Mouse (Mus musculus): ENCODE measurements around the gene Gpr162. TPM values are rescaled to one million over a fixed set of nuclear protein-coding genes. Genes with fewer than 3 reads are reported as not detected.
"Not testable (repeated sequence)": the region's sequence is repeated elsewhere in the genome, so short reads cannot be mapped to it uniquely, and the experiment has no call there.

The Gpr162 gene
- total and polyA plus RNA-seq, 3 experiments = 0.48 to 2.0 (median 1.7) TPM

DNA sequence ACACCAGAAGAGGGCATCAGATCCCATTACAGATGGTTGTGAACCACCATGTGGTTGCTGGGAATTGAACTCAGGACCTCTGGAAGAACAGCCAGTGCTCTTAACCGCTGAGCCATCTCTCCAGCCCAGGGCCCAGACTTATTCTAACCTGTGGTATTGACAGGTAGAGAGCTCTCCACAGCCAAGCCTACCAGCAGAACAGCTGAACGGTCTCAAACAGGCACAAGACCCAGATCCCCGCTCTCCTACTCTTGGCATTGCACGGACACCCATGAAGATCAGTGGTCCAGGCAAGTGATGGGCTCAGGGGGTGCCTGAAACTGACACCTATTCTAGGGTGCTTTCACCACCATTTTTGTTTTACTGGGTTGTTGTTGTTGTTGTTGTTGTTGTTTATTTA lies 32.6 kb downstream of the Gpr162 start:
- Histone ChIP-seq H3K4me3 (replicated peaks in 1 of 3; ENCODE audit: low read depth in 2 of 3, low read length in 2 of 3, poor library complexity in 1 of 3) (peak overlapping the region in 1 of 3 experiments; percentile 19), H3K4me1 (ENCODE audit: control insufficient read depth in 1 of 2, insufficient read depth in 2 of 2) (peaks cover 3 to 58% of the 10 kb centered on the region in 2 experiments), H3K36me3 (replicated peaks in 1 of 2; ENCODE audit: control insufficient read depth in 1 of 2, insufficient read depth in 1 of 2, low read length in 1 of 2) (peaks cover 38 to 65% of the 10 kb centered on the region in 2 experiments), H3K79me2 (replicated peaks; ENCODE audit: control insufficient read depth, extremely low read depth, insufficient read depth, poor library complexity, severe bottlenecking) (peaks cover 30% of the 10 kb centered on the region)
- dilution Hi-C loops (cut with MboI; ENCODE audit: extremely low pct_ligation_motif_present, extremely low pct_unique_long_range_greater_than_20kb, low sequenced_read_pairs); H3K4me2 ChIP-seq (ENCODE audit: insufficient read depth, low read depth, poor library complexity, severe bottlenecking); H3K27ac ChIP-seq (ENCODE audit: insufficient read depth, low read depth); H3K9ac ChIP-seq (ENCODE audit: insufficient read depth, low read depth); in situ Hi-C loops (cut with MboI; ENCODE audit: low pct_ligation_motif_present, low pct_unique_long_range_greater_than_20kb, low sequenced_read_pairs); H3K9me3 ChIP-seq (replicated peaks; ENCODE audit: low read length); DNase-seq (ENCODE audit: extremely low read depth); H3K27me3 ChIP-seq (replicated peaks): not testable (repeated sequence)

DNA sequence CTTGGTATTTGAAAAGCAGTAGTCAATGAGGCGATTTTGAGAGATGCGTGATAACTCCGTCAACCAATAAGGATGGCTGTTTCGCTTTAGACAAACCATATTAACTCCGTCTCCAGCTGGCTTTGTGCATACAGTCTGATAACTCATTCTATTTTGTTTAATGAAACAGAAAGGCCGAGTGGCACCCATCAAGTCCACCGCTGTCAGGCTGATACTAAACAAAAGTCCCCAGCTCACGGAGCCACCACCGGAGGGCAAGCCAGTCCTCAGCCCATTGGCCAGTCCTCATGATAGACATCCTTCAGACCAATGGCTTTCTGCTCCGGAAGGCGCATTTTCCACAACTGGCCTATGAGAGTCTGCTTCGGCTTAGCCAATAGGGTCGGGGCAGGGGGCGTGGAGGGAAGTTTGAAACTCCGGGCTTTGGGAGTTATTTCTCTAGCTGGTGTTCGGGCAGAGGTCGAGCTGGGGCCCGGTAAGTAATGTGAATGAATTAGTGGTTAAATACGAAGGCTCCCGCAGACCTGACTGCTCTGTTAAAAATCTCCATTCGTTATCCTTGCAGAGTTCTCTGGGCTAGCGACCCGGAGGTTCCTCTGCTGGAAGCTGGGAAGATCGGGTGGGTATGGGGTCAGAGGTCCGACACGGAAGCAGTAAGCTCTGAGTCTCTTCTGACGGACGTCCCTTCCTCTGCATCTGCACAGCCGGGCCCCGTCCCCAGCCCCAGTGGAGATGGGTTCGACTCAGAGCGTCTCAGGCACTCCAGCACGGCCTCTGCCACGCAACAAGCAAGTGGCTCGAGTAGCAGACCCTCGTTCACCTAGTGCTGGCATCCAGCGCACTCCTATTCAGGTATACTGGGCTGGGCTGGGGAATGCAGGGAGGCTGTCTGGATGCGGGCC lies 33.7 kb downstream of the Gpr162 start:
- peaks cover 45 to 65% of the 10 kb centered on the region in 2 experiments for H3K36me3 ChIP-seq (replicated peaks in 1 of 2; ENCODE audit: control insufficient read depth in 1 of 2, insufficient read depth in 1 of 2, low read length in 1 of 2)
- H3K4me2 ChIP-seq (ENCODE audit: insufficient read depth, low read depth, poor library complexity, severe bottlenecking) = peak overlapping the region; percentile 53
- H3K4me3 ChIP-seq (replicated peaks in 1 of 3; ENCODE audit: low read depth in 2 of 3, low read length in 2 of 3, poor library complexity in 1 of 3) = peak overlapping the region; percentile 76 to 94 (median 85)
- peaks cover 3 to 51% of the 10 kb centered on the region in 2 experiments for H3K4me1 ChIP-seq (ENCODE audit: control insufficient read depth in 1 of 2, insufficient read depth in 2 of 2)
- TF ChIP-seq TBP (conservative IDR thresholded peaks at IDR 0.05; ENCODE audit: low read depth, low read length) (0 out of 2 replicates have a peak, but pooled peaks have one; percentile 50), RAD21 (IDR thresholded peaks at IDR 0.05; ENCODE audit: low read depth, low read length) (no peak), ELF1 (IDR thresholded peaks at IDR 0.05; ENCODE audit: low read depth, low read length) (peak; percentile 77), IRF4 (IDR thresholded peaks at IDR 0.05; ENCODE audit: low read depth, low read length) (peak; percentile 37; the same call in 1 of the 2 replicates), NRF1 (IDR thresholded peaks at IDR 0.05; ENCODE audit: low read depth, low read length) (peak; percentile 19; the same call in 1 of the 2 replicates), MXI1 (IDR thresholded peaks at IDR 0.05; ENCODE audit: low read depth, low read length) (peak; percentile 63), RCOR1 (conservative IDR thresholded peaks at IDR 0.05; ENCODE audit: low read depth, low read length) (no peak), TCF12 (IDR thresholded peaks at IDR 0.05; ENCODE audit: low read depth, low read length) (peak; percentile 67; the same call in 1 of the 2 replicates), MAX (IDR thresholded peaks at IDR 0.05; ENCODE audit: low read length) (peak; percentile 53; the same call in 1 of the 2 replicates), CHD2 (IDR thresholded peaks at IDR 0.05; ENCODE audit: low read length) (peak; percentile 94), ZC3H11A (IDR thresholded peaks at IDR 0.05; ENCODE audit: low read depth, low read length) (no peak), BHLHE40 (IDR thresholded peaks at IDR 0.05; ENCODE audit: low read depth, low read length) (no peak), MEF2A (IDR thresholded peaks at IDR 0.05; ENCODE audit: borderline replicate concordance, low read depth, low read length) (0 out of 2 replicates have a peak, but pooled peaks have one; percentile 22), CHD1 (IDR thresholded peaks at IDR 0.05; ENCODE audit: low read depth, low read length) (peak; percentile 92), HCFC1 (IDR thresholded peaks at IDR 0.05; ENCODE audit: low read depth, low read length) (peak; percentile 42), USF1 (IDR thresholded peaks at IDR 0.05; ENCODE audit: low read depth, low read length) (no peak), NELFE (IDR thresholded peaks at IDR 0.05; ENCODE audit: low read depth, low read length) (peak; percentile 85), ZMIZ1 (IDR thresholded peaks at IDR 0.05; ENCODE audit: low read depth, low read length) (peak; percentile 85), SMC3 (IDR thresholded peaks at IDR 0.05; ENCODE audit: low read depth, low read length) (no peak), POLR2AphosphoS2 (IDR thresholded peaks at IDR 0.05; ENCODE audit: low read depth, low read length) (peak; percentile 73), POLR2A (IDR thresholded peaks at IDR 0.05; ENCODE audit: low read depth, low read length) (peak; percentile 82), SIN3A (IDR thresholded peaks at IDR 0.05; ENCODE audit: low read length) (peak; percentile 98), E2F4 (IDR thresholded peaks at IDR 0.05; ENCODE audit: insufficient replicate concordance, low read depth, low read length) (peak; percentile 97), MAZ (IDR thresholded peaks at IDR 0.05; ENCODE audit: low read depth, low read length) (peak; percentile 72; the same call in 1 of the 2 replicates), KAT2A (IDR thresholded peaks at IDR 0.05; ENCODE audit: insufficient replicate concordance, low read length) (peak; percentile 55; the same call in 1 of the 2 replicates)
- in situ Hi-C loops (cut with MboI; ENCODE audit: low pct_ligation_motif_present, low pct_unique_long_range_greater_than_20kb, low sequenced_read_pairs) (no loop called here), dilution Hi-C loops (cut with MboI; ENCODE audit: extremely low pct_ligation_motif_present, extremely low pct_unique_long_range_greater_than_20kb, low sequenced_read_pairs) (no loop called here)
- peak overlapping the region; percentile 94 for H3K9ac ChIP-seq (ENCODE audit: insufficient read depth, low read depth)
- peak; percentile 98 for DNase-seq (ENCODE audit: extremely low read depth)
- peak overlapping the region; percentile 81 for H3K27ac ChIP-seq (ENCODE audit: insufficient read depth, low read depth)
- H3K79me2 ChIP-seq (replicated peaks; ENCODE audit: control insufficient read depth, extremely low read depth, insufficient read depth, poor library complexity, severe bottlenecking) = peaks cover 32% of the 10 kb centered on the region
- no peaks in the 10 kb centered on the region for H3K9me3 ChIP-seq (replicated peaks; ENCODE audit: low read length)
- H3K27me3 ChIP-seq (replicated peaks) = no peaks in the 10 kb centered on the region
